Mouse (Mus musculus) brain, adult 2 months (tissue): Measurements from ENCODE around the gene Def8.
A peak's percentile ranks its signal among the peaks of the same experiment; 100 is the strongest.
"Not testable (repeated sequence)": the region's sequence is repeated elsewhere in the genome, so short reads cannot be mapped to it uniquely, and the experiment has no call there.

ENCODE experiments used
- DNase-seq: peaks from one replicate; pipeline ENCODE4 v3.0.0; 2011; ENCODE audit warnings: low read depth, low spot score

Def8 gene

DNA sequence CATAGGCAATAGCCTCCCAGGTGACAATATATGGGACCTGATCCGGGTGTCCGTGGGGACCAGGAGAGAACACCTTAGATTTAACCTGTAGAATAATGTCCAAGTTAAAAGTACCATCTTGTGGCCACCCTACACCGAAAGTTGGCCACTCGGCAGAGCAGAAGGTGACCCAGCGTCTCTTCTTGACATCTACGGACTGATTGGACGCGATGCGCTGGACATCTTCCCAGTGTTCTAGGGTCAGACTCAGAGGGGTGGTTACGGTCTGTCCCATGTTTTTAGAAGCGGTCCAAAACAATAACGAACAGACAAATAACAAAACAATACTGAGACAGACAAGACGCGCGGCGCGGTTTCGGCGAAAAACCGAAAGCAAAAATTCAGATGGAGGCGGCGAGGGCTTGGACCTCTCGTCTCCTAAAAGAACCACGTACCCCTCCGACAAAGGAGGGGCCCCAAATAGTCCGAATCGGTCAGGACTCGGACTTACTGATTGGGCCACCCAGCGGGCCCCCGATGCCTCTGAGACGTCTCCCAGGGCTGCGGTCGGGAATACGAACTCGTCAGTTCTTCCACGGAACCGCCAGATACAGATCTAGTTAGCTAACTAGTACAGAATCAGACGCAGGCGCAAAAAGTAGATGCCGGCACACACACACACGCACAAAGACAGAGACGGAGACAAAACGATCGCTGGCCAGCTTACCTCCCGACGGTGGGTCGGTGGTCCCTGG, 10.1 kb downstream of the Def8 start:
- not testable (repeated sequence) for DNase-seq

DNA sequence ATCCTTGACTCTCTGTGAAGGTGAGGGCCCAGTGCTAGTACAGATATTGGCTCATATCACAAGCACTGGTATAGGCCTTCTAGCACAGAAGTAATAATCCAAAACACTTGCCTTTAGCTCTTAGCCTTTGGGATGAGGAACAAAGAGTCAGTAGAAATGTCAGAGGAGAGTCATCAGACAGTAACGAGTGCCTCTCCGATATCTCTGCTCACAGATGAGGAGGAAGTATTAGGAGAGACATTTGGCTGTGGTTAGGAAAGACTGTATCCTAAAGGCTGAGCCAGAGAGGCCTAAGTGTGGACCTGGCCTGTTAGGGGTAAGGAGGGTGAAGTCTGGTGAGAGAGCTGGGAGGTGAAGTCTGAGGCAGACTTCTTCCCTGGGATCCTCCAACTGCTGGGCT, 18.5 kb downstream of the Def8 start:
- no peak for DNase-seq

DNA sequence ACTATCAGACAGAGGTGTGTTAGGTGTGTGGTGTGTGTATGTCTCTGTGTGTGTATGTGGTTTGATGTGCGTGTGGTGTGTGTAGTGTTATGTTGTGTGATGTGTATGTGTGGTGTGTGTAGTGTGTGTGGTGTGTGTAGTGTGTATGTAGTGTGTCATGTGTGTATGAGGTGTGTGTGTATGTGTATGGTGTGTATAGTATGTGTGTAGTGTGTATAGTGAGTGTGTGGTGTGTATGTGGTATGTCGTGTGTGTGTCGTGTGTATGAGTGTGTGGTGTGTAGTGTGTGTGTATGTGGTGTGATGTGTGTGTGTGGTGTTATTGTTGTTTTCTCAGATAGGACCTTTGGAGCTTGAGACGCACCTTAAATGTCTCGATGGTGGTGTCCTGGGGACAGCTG, 19.0 kb downstream of the Def8 start:
- DNase-seq = no peak

DNA sequence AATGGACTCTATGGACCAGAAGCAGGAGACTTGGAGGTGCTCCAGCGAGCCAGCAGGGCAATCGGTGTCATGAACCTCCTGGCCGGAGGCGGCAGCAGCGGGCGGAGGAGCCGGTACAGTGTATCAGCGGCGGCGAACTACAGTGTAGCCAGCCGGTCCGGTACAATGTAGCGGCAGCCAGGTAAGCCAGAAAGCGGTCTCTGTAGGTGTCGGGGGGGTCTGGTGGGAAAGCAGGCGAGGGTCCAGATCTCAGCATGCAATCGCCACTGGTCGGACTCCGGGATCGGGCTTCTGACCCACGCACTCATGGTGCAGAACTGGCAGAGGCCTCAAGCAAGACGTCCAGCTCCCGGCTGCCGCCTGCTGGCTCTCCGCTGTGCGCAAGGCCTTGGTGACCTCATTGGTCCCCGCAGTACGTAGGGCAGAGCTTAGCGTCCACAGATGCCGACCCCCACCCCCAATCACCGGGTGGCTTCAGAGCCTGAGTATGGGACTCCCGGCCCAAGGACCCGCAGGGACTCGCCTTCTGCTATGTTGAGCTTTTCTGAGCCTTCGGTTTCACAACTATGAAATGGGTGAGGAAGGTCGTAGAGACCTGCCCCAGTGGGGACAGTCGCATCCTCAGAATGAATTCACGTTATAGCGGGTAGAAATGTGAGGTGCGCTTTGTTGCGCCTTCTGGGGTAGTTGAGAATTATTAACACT, 19.7 kb downstream of the Def8 start:
- peak; percentile 98 for DNase-seq

DNA sequence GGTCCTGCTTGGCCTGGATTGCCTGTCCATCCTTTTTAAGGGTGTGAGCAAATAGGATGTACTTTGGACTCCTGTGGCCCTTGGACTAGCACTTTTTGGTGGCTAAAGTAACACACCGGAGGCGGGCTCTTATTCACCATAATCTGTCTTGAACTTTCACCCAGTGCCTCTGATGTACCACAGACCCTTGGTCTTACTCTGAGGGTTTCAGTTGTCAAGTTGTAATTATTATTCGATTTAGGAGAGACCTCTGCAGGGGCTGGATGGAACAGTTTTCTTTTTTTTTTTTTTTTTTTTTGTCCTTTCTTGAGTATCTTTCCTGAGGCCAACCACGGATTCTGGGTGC, 20.2 kb downstream of the Def8 start:
- DNase-seq = peak; percentile 40

DNA sequence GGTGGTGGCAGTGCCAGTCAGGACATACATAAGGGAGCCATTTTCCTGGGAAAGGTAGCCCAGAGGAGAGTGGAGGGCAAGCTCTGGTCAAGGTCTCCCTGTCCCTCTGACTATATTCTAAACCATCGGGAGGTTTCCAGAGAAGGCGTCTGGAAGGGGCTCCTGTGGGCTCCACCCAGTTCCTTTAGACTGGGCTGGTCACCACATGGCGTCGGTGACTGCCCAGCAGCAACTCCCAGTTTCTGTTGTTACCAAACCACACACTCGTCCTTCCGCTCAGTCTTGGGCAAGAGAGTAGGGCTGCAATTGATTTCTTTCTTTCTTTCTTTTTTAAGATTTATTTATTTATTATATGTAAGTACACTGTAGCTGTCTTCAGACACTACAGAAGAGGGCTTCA, 20.8 kb downstream of the Def8 start:
- DNase-seq = no peak

DNA sequence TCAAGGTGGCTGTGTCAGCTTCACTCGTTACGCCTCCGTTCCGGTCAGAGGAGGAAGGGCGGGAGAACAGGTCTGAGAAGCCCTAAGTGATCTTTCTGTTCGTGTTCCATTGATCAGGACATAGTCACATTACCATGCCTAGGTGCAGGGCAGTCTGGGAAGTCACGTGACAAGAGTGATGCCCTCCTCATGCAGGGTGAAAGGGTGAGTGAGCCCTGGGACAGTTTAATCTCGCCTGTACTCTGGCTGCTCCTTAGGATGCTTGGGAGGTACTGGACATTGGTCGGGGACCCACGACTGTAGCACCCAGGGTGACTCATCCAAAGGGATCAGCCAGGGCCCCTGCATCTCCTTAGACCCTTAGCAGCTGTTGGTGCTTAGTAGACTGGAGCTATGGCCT, 22.7 kb downstream of the Def8 start:
- DNase-seq = no peak

DNA sequence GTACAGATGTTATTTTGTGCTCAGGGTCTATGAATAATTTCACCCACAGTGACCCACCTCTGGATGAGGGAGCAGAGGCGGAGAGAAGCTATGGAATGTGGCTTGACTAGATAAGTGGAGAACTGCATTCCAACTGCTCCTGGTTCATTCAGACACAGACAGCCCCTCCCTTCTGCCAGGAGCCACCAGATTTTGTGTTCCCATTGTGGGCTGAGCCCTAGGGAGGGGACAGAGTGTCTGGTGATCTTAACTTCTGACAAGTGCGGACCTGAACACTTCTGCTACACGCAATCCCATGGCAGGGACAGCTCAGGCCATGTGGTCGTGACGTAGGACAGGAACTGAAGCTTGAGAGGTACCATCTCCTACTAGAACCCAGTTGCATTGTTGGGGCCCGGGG, 23.5 kb downstream of the Def8 start:
- DNase-seq = no peak

DNA sequence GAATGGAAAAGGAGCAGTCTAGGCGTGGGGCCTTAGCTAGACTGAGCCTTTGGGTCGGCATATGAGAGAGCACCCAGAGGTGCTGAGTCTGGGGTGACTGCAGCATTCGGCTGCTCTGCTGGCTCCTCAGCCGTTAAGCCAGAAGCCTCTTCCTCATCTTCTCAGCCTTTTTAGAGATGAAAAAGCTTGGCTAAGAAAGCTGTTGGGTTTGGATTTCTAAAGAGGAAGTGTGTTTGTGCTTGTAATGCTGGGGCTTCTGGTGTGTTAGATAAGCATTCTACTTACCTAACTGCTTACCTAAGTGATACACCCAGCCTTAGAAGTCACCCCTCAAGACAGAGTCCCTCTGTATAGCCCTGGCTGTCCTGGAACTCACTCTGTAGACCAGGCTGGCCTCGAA, 27.5 kb downstream of the Def8 start:
- DNase-seq = no peak

DNA sequence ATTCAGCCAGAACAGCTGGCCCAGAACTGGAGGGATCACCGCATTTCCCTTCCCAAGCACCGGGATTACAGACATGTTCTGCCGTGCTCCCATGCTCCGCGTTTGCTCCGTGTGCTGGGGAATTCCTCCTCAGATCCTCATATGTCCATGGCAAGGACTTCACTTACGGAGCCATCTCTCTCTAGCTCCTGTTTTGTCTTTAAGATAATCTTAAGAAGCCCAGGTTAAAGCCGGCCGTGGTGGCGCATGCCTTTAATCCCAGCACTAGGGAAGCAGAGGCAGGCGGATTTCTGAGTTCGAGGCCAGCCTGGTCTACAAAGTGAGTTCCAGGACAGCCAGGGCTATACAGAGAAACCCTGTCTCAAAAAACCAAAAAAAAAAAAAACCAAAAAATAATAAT, 28.4 kb downstream of the Def8 start:
- not testable (repeated sequence) for DNase-seq

DNA sequence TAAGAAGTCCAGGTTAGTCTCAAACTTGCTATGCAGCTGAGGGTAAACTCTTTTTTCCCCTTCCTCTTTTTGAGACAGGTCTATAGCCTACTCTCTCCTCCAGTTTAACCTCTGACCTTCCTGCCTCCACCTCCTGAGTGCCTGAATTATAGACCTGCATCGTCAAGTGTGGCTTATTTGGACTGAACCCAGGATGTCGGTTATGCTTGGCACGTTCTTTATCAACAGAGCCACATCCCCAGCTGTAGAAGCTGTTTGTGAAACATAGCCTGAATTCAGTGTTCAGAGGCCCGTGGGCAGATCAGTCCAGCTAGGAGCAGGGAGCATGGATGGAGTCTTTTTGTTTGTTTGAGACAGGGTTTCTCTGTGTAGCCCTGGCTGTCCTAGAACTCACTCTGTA, 28.8 kb downstream of the Def8 start:
- no peak for DNase-seq

DNA sequence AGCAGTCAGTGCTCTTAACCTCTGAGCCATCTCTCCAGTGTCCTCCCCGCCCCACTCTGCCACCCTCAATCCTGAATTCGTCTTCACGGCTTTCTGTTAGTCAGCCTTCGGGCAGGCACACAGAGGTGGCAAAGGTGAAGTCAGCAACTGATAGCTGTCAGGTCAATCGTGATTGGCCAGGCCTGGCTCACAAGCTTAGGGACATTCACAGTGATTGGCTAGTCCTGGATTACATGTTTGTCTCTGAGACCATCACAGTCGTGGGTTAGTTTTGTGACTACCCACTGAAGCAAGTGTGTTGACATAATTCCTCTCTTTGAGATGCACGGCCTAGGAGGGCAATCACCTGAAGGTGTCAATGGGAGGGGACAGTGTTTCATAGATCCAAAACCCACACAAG, 30.0 kb downstream of the Def8 start:
- no peak for DNase-seq

DNA sequence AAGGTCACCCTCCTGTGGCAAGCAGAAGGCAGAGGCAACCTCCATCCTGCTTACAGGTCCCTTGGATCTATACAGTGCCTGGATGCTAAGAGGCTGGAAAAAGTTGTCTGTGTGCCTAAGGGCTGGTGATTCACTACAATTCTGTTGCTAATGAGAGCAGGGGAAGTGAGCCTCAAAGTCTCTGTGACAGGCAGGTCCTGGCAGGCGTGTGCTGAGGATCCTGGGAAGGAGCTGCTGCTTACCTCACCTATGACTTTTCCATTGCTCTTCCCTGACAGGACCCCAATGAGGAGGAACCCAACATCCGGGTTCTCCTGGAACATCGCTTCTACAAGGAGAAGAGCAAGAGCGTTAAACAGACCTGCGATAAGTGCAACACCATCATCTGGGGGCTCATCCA, 30.6 kb downstream of the Def8 start:
- DNase-seq = peak; percentile 25

DNA sequence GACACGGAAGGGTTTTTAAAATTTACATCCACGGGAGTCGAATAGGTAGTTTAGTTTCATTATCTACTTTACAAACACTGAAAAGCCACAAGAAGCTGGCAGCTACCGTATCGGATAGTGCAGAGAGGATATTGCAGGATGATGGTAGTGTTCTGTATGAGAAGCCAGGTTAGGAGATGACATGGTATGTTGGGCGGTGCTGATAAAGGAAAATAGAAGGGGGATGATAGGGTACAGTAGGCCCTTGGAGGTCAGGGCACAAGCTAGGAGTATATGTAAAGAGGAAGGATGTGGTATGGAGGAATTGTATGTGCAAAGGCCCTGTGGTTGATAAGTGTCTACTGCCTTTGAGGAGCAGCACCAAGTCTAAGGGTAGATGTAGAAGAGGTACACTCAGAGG, 31.2 kb downstream of the Def8 start:
- DNase-seq = no peak

DNA sequence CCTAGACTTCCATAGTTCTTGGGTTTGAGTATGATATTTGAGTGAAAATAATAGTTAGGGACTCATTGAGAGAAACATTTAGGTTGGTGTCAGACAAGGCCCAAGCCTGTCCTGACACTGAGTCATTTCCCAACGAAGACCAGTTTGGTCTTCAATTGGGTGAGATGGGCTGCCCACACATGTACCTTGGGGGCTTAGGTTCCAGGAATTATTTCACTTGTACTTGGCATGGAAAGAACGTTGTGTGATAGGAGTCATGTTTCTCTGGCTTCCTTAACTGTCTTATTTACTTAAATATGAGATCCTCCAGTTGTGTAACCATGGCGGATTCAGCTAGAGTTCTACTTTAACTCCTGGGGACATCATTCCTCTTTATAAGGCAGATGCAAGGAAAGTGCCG, 40.3 kb downstream of the Def8 start:
- no peak for DNase-seq

DNA sequence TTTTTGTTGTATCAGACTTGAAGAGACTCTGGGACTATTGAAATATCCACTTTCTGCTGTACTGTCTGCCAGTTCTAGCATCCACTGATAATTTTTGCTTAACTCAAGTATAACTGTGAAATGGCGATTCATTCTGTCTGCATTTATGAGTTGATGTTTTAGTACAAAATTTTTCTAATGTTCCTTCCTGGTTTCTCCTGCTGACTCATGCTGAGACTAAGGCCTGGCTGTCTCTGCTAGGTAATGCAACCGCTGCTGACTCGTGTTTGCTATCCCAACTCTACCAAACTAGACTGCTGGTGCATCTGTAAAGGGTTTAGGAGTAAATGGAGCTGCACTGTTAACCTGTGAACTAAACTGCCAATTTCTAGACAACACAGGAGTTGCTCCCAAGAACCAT, 44.1 kb downstream of the Def8 start:
- DNase-seq = no peak

DNA sequence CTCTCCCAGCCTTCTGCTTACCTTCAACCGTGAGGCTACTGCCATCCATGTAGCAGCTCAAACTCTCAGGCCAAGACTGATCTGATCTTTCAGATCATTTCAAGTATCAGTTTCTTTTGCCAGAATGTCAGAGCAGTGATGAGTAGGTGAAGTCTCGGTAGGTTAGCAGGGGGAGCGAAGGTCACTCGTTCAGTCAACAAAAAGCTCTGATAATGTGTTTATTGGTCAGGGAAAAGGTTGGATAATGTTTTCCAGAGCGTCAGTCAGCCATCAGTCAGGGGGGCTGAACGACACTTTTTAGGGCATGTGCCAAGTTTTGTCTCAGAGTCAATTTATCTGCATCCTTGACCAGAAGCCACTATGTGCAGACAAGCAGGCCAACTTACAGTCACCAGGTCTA, 49.7 kb downstream of the Def8 start:
- not testable (repeated sequence) for DNase-seq

DNA sequence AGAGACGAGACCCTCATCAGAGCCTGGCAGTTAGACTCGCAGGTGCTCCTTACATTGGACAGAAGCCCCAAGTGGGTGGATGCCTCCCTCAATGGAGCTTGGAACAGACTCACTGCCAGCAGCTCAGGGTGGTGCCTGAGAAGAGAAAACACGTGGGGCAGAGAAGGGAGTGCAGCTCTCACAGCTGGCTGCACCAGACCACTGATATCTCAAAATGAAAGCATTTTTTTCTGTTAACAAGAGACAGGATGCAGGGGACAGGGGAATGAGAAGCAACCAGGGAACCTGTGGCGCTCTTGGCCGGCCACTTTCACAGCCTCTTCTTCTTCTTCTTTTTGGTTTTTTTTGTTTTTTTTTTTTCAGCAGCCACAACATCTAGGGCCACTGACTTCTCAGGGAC, 51.2 kb downstream of the Def8 start:
- DNase-seq = not testable (repeated sequence)

DNA sequence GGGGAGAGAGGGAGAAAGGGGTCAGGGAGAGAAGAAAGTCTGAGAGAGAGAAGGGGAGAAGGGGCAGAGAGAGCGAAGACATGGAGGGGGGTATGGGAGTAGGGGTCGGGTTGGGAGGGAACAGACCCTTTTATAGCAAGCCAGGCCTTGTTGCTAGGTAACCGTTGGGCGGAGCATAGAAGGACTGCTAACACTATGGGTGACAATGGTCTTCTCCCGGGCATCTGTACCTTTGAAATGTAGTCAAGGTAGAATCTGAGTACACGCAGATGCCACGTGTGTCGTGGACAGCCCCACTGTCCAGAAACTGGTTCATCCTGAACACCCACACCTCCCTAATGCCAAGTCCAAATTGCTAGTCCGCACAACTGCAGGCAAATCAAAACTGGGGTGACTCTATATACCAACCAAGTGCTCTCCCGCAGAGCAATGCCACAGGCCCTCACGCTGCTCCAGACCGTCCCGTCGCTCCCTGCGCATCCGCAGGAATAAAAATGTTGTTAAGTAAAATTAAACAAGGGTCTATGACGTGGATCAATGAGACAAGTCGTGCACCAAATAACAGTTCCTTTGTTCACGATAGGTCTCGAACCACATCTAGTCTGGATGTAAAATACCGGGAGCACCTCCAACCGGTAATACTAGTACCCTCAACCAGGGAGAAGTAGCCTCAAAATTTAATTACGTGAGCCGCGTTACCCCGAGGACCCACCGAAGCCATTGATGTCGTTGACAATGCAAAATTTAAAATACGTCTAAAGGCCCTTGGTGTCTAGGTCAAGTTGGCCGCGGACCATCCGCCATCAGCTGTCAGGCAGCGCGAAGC, 53.8 kb downstream of the Def8 start:
- DNase-seq = peak; percentile 62

DNA sequence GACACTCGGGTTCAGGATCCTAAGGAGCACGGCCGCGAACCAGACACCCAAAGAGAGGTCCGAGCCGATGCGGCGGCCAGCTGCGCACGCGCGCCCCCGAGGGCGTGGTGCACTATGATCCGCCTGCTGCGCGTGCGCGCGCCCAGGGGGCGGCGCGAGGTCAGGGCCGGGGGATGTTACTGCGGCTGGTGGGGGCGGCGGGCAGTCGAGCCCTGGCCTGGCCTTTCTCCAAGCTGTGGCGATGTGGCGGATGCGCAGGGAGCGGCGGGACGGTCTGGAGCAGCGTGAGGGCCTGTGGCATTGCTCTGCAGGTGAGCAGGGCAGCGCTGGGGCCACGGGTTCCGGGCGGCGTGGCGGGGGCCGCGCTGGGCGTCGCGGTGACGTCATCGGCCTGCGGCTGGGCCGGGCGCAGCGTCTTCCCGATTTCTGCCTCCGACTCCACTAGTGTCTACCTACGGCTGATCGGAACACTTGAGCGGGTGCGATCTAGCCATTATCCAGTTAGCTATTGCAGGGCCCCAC, 54.5 kb downstream of the Def8 start, which contains the start of gene Afg3l1:
Gene Afg3l1, plus strand, starts transcription at position 167 of the 522 bp plus-strand sequence.
- DNase-seq = peak; percentile 95

DNA sequence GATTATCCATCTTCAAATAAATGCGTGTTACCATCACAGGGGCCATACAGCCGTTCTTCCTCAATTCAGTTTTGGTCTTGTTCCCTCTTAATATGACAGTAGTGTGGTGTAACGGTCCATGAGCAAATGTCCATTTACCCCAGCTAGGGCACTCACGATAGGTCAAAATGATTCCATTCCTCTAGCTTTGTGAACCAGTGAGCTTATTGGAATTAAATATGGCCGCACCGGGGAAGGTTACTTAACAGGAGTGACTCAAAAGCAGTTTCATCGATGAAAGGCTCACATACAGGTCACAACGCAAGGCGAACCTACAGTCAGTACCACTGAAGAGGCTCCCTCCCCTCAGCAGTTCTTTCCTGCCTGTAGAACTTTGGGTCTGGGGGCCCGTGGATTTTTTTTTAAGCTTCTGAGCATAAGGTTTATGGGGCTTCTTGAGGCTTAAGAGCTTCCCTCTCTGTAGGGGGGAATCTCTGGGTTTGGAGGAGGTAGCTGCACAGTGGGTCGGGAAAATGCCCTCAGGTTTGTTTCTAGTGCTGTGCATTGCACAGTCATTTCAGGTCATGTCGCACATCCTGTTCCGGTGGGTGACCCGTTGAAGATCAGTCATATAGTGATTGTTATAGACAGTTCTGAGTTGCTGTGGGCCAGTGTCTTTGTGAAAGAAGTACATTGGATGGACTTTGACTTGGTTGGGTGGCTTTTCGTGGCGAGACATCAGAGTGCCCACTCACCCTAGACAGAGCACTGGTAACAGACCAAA, 55.3 kb downstream of the Def8 start:
- DNase-seq = peak; percentile 48

DNA sequence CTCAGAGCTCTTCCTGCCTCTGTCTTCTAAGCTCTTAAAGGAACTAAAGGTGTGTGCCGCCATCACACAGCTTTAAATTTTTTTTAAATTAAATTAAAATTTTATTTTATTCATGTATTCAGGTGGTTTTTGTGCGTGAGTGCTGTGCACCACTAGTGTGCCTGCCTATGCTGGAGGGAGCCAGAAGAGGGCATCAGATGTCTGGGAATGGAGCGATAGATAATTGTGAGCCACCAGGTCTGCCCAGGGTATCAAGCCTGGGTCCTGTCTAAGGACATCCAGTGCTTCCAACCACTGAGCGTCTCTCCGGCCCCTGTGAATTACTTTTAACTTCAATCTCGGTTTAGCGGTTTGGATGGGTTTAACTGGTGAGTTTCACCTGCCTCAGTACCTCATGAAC, 59.3 kb downstream of the Def8 start:
- DNase-seq = no peak
